Mouse (Mus musculus): ENCODE data around the gene Adam15.

Gene Adam15

DNA sequence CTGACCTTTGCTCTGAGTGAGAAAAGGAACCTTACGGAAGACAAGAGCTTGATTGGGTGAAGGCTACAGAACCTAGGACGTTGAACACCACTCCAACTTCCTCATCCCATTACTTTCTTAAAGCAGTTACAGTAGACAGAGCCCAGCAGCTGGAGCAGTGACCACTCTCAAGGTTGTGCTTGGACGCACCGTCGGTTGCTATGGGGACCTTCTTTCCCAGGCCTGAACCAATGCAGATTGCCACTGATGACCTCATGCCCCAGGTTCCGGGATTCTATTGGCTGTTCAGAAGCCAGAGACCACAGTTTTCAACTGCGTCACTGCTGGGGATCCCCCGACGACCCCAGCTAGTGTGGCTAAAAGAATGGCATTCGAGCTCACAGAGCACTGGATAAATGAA, 18.8 kb downstream of the Adam15 start:
- in situ Hi-C loops (cut with MboI; ENCODE audit: unreplicated experiment in 2 of 2) = loop anchor here (25.0 kb wide), 2 partner anchors 431 to 531 kb away; partner anchors contain the start of genes Chrnb2 (in 2 of the 2) and Ube2q1 (in 2 of the 2)

DNA sequence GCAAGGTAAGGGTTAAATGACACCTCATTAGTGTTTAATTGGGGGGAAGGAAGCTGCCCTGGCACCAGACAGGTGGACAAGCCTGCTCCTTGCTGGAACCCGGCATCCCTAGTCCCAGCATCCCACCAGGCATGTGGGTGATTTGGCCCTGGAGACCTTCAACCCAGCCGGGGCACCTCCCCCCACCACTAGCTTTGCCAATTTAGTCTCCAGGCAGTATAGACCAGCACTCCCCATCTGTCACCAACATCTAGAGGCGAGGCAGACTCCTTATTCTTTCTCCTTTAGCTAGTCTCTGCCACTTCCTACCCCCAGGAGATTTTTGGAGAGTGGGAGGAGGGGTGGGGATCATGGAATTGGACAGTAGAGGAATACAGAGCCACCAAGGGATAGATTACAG, 19.4 kb downstream of the Adam15 start:
- in situ Hi-C loops (cut with MboI; ENCODE audit: unreplicated experiment in 2 of 2) = loop anchor here (25.0 kb wide), 2 partner anchors 432 to 532 kb away; partner anchors contain the start of genes Chrnb2 (in 2 of the 2) and Ube2q1 (in 2 of the 2)

DNA sequence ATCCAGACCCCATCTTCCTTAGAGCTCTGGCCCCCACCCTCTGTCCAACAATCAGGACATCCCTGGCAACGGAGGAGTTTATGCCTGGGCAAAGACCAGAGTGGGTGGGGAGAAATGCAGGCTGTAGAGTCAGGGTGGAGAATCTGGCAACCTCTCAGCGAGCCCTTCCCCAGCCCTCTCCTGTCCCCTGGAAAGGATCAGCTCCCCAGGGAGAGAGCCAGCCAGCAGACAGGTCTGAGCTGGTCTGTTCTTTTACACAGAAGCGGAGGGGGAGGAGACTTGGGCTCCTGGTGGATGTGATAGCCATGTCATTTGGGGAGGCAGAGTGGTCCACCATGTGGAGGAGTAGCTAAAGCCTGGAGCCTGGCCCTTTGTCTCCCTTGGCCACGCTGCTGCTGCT, 21.2 kb downstream of the Adam15 start:
- in situ Hi-C loops (cut with MboI; ENCODE audit: unreplicated experiment in 2 of 2) = loop anchor here (10.0 to 25.0 kb wide), 3 partner anchors 434 to 534 kb away; partner anchors contain the start of genes Chrnb2 (in 2 of the 2) and Ube2q1 (in 2 of the 2)

DNA sequence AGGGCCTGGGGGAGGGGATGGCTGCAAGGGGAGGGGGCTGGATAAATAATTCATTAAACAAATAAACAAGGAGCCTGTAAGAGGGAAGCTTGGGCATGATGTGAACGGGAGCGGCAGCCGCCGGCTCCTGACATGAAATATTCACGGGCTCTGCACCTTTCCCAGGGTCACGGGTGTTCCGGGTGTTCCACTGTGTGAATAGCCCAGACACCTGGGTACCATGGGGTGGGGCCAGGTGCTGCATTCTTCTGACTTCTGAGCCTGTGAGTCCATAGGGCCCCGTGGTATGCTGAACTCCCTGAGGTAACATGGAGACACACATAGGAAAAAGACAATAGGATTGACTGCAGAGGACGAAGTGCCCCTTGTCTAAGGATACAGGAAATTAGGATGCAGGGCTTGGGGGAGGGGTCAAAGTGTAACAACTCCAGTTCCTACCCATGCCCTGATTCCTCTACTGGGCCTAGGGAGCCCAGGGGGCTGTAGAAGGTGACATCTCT, 22.4 kb downstream of the Adam15 start:
- in situ Hi-C loops (cut with MboI; ENCODE audit: unreplicated experiment in 2 of 2) = loop anchor here (10.0 to 25.0 kb wide), 3 partner anchors 435 to 535 kb away; partner anchors contain the start of genes Chrnb2 (in 2 of the 2) and Ube2q1 (in 2 of the 2)

DNA sequence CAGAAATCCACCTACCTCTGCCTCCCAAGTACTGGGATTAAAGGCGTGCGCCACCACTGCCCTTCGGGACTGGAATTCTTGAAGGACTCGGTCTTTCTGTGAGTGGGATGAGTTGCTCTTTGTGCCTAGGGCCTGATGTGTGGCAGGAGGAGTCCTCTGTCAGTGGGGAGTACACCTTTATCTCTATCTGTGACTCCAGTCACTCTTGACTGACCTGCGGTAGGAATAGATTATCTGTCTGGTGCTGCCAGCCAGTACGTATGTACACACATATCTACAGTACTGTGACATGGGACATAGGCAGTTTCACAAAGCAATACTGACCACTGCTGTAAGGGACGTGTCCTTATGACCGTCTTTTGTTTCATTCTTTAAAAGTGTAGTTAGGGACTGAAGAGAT, 23.9 kb downstream of the Adam15 start:
- in situ Hi-C loops (cut with MboI; ENCODE audit: unreplicated experiment in 2 of 2) = loop anchor here (10.0 to 25.0 kb wide), 3 partner anchors 436 to 536 kb away; partner anchors contain the start of genes Chrnb2 (in 2 of the 2) and Ube2q1 (in 2 of the 2)

DNA sequence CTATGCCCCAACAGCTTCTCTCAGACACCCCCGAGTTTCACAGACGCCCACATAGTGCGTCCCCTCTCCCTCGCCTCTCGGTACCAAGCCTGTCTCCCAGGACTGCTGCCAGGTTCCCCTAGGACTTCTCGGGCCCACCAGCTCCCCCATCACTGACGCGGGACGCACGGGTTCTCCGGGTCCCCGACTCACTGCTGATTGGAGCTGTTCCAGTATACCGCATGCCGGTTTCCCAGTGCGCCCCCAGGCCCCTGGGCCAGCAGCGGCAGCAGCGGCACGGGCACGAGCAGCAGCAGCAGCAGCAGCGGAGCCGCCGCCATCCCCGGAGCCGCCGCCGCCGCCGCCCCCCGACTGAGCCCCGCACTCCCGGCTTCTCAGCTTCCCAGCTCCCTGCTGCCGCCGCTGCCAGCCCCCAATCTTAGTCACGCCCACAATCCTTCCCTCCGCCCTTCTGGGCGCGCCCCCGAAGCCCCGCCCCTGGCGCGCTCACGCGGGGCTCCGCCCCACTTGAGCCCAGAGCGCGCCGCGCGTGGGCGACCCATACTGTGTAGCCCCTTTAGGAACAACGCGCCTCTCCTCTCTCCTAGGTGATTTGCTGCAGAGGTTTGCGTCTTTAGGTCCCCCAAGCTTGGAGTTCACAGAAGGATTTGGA, 27.2 kb downstream of the Adam15 start, which contains the start of gene Efna3:
Gene Efna3, minus strand, starts transcription at position 452 of the 652 bp plus-strand sequence.
- in situ Hi-C loops (cut with MboI; ENCODE audit: unreplicated experiment in 2 of 2) = loop anchor here in 1 of 2 experiments (10.0 kb wide), 1 partner anchor 532 kb away; no protein-coding TSS in a partner anchor

DNA sequence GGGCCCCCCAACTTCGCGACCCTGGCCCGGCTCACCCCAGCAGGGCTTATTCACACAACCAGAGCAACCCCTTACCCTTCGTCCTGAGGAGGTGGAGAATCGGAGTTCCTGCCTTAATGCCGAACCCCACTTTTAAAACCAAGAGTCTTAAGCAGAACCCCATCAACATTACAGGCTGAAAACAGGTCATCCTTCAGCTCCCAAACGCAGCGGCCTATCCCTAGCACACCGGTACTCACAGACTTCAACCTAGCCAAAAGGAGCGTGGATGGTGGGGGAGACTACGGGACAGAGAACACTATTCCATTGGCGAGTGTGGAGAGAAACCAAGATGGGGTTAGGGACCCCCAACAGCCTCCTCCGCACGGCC, 27.7 kb downstream of the Adam15 start:
- in situ Hi-C loops (cut with MboI; ENCODE audit: unreplicated experiment in 2 of 2) = loop anchor here in 1 of 2 experiments (10.0 kb wide), 1 partner anchor 533 kb away; no protein-coding TSS in a partner anchor

DNA sequence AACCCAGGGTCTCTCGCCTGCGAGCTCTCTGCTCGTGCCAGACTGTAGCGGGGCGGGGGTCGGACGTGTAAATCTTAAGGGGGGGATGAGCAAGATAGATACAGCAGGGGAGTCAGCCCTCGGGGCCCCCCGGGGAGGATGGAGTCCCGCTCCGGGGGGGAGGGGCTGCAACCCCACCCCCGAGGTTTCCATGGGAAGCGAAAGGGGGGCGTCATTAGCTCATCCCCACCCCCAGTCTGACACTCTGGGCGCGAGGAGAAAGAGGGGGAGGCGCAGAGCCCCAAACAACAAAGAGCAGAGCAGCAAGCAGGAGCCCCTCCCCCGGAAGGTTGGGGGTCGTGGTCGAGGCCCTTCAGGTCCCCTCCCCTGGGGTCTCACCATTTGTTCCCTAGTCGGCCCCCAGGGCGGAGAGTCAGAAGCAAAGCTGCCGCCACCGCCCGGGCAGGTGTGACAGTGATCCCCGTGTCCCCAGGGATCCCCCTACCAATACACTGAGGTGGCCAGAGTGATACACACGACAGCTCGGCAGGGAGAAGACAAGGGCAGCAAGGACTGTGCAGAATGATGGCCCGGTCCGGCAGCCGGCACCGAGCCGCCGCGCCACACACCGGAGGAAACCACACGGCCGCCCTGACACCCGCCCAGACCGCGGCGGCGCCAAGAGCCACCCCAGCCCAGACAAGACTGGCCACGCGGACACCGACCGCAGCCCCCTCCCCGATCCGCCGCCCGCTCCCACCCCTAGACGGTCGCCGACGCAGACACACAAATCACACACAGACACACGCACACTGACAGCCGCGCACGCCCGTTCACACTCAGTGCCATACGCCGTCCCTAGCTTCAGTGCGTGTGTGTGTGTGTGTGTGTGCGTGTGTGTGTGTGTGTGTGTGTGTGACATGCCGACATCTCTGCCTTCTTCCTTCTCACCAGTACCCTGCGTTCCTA, 28.3 kb downstream of the Adam15 start:
- in situ Hi-C loops (cut with MboI; ENCODE audit: unreplicated experiment in 2 of 2) = loop anchor here in 1 of 2 experiments (10.0 kb wide), 1 partner anchor 533 kb away; no protein-coding TSS in a partner anchor

DNA sequence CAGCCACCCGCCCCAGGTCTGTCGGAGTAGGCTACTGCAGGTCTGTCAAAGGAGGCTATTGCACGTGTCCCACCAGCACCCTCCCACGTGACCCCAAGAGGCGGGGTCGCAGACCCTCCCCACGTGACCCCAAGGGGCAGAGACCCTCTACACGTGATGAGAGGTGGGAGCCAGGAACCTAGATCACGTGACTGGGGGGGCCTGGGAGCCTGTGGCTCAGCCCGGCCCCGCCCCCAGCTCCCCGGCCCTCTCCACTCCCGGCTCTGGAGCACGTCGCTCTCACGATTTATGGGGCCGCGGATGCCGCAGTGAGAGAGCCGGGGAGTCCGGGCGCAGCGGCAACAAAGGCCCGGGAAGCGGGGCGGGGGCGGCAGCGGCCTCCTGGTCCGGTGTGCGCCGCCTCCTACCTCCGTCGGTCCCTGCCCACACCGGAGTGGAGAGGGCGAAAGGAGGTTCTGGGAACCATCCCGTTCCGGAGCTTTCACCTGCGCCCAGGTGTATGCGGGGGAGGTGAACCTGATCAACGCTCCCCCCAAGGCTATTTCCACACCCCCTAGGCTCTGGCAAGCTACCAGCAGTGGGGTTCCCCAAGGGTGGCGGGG, 29.1 kb downstream of the Adam15 start:
- in situ Hi-C loops (cut with MboI; ENCODE audit: unreplicated experiment in 2 of 2) = loop anchor here in 1 of 2 experiments (10.0 kb wide), 1 partner anchor 534 kb away; no protein-coding TSS in a partner anchor

DNA sequence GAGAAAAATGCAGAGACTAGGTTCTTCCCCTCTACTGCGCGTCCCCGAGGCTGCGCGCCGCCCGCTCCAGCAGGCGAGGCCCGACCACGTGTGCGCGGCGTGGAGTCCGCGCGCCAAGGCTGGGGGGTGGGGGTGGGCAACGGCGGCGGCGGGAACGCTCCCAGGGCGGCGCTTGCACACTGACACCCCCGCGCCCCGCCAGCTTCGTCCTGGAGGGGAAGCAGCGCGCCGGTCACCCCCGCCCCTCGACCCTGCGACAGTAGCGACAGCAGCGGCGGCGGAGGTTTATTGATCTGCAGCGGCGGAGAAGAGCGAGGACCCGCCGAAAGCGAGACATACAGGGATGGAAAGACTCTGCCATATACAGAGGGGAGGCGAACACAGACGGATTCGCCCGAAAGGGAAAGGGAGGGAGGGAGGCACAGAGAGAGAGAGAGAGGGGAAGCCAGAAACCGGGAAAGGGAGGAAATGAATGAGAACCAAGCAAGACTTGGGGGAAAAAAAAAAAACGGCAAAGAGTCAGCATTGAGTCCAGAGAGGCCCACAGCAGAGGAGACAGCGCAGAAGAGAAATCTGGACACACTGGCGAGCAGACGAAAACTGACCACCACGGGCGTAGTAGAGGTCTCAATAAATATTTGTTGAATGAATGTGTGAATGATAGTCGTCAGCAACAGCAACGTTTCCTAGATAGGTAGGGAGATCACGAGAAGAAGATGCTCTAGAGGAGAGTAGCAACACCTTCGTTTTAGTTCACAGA, 30.0 kb downstream of the Adam15 start:
- in situ Hi-C loops (cut with MboI; ENCODE audit: unreplicated experiment in 2 of 2) = loop anchor here in 1 of 2 experiments (10.0 kb wide), 1 partner anchor 535 kb away; no protein-coding TSS in a partner anchor

DNA sequence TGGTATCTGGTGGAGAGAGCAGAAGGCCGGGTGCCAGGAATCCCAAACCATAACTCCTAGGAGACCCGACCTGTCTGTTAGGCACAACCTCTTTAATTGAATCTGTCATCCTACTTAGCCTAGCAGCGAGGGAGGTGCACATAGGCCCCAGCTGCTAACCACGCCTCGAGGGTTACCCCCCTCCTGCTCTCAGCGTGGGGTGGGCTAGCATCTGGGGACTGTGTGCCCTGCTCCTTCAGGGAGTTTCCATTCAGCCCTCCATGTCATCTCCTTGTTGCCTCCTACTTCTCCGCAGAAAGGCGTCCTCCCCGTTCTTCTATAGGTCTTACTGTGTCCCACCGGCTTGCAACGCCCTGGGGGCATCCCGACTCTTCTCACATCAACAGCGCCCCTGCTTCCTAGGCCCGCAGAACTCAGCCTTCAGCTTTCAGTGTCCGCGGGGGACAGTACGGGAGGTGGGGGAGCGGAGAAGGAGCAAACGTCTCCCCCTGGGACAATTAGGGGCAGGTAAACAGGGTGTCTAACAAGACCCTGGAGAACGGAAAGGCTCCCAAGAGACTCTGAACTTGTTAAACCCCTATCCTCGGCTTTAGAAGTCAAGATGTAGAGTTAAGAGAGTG, 30.7 kb downstream of the Adam15 start:
- in situ Hi-C loops (cut with MboI; ENCODE audit: unreplicated experiment in 2 of 2) = no loop called here

DNA sequence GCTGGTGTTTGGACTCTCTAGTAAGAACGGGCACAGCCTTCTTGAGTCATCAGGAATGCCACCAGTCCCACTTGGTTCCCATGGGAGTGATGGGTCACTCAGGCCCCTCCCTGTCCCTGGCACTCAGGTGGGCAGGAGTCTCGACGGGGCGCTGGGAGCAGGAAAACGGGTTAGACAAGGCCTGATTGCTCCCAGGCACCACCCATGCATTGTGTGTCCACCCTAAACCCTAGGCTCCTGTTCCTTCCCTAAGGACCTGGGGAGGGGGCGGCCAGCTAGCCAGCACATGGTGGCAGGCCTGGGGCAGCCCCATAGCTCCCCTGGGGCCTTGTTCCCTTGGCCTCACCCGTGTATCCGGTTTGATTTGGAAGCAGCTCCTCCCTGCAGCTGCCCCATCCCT, 31.5 kb downstream of the Adam15 start:
- in situ Hi-C loops (cut with MboI; ENCODE audit: unreplicated experiment in 2 of 2) = no loop called here

DNA sequence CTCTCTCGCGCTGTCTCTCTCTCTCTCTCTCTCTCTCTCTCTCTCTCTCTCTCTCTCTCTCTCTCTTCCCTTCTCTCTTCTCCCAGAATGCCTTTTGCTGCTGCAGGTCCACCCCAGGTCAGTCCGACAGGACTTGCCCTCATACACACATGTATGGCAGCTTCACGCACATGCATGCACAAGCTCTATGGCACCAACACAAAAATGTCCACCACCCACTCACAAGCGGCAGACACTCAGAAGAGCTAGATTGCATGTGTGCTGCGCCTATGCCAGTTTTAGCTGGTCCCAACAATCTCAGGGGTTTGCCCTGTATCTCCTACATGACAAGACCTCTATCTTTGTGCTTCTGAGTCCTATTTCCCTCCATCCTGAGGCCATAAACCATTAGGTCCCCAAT, 32.5 kb downstream of the Adam15 start:
- in situ Hi-C loops (cut with MboI; ENCODE audit: unreplicated experiment in 2 of 2) = no loop called here

DNA sequence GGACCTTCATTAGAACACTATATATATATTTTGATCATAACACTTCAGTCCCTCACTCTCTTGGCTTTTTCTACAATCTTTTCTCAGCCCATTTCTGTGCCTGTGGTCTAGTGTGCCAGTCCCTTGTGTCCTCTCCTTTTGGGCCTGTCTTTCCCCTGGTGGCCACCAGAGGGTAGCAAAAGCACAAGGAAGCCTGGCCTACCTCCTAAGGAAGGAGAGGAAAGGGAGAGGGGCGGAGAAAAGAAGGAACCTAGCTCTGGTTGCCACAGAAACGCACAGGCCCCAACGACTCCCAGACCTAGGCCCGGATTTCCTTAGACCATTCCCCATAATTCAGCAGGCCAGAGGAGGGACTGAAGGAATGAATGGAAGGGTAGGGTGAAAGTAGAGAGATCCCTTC, 33.0 kb downstream of the Adam15 start:
- in situ Hi-C loops (cut with MboI; ENCODE audit: unreplicated experiment in 2 of 2) = no loop called here

DNA sequence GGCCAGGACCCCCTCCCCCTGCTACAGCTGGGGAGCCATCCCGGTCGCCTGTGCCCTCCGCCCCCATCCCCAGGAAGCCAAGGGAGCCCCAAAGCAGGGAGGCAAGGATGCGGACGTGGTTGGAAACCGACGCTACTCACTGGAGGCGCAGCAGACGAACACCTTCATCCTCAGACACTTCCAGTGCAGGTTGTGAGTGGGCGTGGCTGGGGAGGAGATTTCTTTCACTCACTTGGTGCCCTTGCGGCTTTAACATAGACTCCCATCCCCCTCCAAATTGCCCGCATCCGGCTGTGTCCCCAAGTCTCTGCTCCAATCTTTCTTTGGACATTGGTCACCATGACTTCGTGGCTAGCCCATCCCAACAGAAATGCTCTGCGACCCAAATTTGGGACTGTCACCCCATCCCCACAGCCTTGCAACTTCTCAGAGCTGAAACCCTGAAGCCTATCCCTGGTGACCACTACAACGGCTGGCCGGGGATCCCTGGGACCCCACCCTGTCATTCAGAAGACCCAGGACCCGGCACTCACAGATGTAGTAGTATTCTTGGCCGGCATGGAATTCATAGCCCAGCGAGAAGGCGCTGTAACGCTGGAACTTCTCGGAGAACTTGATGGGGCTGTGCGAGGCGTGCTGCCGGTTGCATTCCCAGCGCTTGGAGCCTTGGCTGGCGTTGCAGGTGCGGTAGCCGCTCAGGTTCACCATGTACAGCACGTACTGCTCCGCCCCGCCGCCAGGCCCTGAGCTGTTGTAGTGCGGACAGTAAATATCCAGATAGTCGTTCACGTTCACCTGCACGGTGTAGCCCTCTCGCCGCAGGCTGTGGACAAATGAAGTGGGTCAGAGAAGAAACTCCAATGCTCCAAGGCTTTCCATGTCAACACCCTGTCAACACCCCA, 33.6 kb downstream of the Adam15 start:
- in situ Hi-C loops (cut with MboI; ENCODE audit: unreplicated experiment in 2 of 2) = no loop called here

DNA sequence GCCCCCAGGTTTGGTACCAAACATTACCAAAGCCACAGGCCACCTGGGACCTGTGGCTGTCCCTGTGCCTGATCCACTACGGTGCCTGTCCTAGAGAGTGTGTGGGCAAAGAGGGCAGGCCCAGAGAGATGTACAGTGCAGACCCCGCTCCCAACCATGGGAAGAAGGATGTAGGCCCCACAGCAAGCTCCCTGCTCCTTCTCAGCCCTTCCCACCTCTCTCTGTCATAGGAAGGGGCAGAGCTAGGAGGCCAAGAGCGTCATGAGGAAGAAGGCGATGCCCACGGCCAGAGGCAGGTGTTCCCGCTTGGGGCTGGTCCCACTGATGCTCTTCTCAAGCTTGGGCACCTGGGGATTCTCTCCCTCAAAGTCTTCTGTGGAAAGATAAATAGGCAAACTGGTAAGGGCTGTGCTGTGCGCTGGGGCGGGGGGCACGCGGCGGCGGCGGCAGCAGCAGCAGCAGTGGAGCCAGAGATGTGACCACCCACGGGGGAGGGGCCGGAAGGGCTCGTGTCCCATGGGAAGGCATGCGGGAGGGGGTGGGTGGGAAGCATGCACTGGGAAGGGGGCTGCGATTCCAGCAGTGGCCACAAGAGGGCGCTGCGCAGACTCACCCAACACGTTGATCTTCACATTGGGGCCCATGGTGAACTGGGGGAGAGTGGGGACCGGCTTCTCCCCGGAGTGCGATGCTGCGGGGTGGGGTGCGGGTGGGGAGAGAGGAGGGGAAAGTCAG, 34.4 kb downstream of the Adam15 start:
- in situ Hi-C loops (cut with MboI; ENCODE audit: unreplicated experiment in 2 of 2) = no loop called here

DNA sequence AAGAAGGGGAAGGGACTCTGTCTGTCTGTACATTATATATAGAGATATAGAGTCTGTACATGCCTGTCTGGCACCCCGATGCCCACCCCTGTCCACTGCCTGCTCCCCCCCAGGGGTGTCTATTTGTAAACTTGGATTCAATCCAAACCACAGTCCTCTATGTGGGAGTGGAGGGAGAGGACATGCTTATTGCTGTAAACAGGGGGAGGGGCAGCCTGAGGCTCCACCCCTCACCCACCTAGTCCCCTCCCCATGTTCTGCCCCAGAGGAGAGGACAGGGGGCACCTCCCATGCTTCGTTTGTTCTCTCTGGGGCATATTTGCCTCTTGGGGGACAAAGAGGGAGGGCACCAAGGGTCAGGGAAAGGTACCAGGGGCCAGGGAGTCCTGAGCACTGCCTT, 35.0 kb downstream of the Adam15 start:
- in situ Hi-C loops (cut with MboI; ENCODE audit: unreplicated experiment in 2 of 2) = no loop called here
